Mouse (Mus musculus) gonadal fat pad, adult 2 months (tissue): ENCODE data around the gene Fst. TPM values are rescaled to one million over a fixed set of nuclear protein-coding genes. Genes with fewer than 3 reads are reported as not detected.

ENCODE experiments used
- DNase-seq: peaks from one replicate; pipeline ENCODE4 v3.0.0-alpha.2; 2012; ENCODE audit warnings: low read depth
- polyA plus RNA-seq: library from polyadenylated mRNA; depleted of rRNA; stranded (reverse); fragments of >200 nt; gene quantifications from 2 replicates; pipeline ENCODE4 v1.2.3, GENCODE M21; 2012; rRNA removed

The Fst gene
- polyA plus RNA-seq, 1 experiment, result 4.5 TPM

- no peak for DNase-seq
Observed at GRCm38 (mm10) chr13:114419364-114419763, 39.4 kb downstream of the Fst start.

GRCm38 (mm10) chr13:114412326-114412725 lies 46.4 kb downstream of the Fst start:
- no peak for DNase-seq

GRCm38 (mm10) chr13:114406866-114407265 lies 51.9 kb downstream of the Fst start:
- no peak for DNase-seq

- DNase-seq, result no peak
Observed at GRCm38 (mm10) chr13:114406424-114406823, 52.3 kb downstream of the Fst start.

- DNase-seq, result no peak
Observed at GRCm38 (mm10) chr13:114405100-114405715, 53.5 kb downstream of the Fst start.

Other genes starting within 250 kb of the Fst start
- 50.8 and 51.6 TPM in 2 replicates for gene Ndufs4, start 70.7 kb downstream of the Fst start, polyA plus RNA-seq